Mouse (Mus musculus) midbrain, embryonic 14.5 days (tissue): ENCODE measurements around the gene Pofut1. TPM values are rescaled to one million over a fixed set of nuclear protein-coding genes. Genes with fewer than 3 reads are reported as not detected.

Source experiments
- ATAC-seq: fragments of 200-750 bp; cut with Nextera tagmentation; 2 replicates; pipeline ENCODE4 v1.8.0; 2017; ENCODE audit warnings: moderate number of reproducible peaks, moderate library complexity; ENCODE audit not compliant: low FRiP score, low TSS enrichment
- DNase-seq: peaks from one replicate; pipeline ENCODE4 v3.0.0-alpha.2; 2015
- H3K27ac ChIP-seq: fragments of 300-500 bp; sonication (generic); replicated peaks from 2 replicates; pipeline ENCODE4 v1.5.1; 2014; ENCODE audit warnings: mild to moderate bottlenecking, low read depth, low read length, moderate library complexity
- H3K27me3 ChIP-seq: fragments of 300-500 bp; sonication (generic); 2 replicates; pipeline ENCODE4 v1.6.1; 2014; ENCODE audit warnings: low read length, control low read depth, mixed read lengths; ENCODE audit not compliant: control insufficient read depth, insufficient read depth
- H3K36me3 ChIP-seq: fragments of 300-500 bp; sonication (generic); 2 replicates; pipeline ENCODE4 v1.6.1; 2014; ENCODE audit warnings: low read length, control low read depth; ENCODE audit not compliant: control insufficient read depth, insufficient read depth
- H3K4me1 ChIP-seq: fragments of 300-500 bp; sonication (generic); 2 replicates; pipeline ENCODE4 v1.6.1; 2014; ENCODE audit warnings: mild to moderate bottlenecking, antibody characterized with exemption, low read length, control low read depth; ENCODE audit not compliant: control insufficient read depth, insufficient read depth
- H3K4me2 ChIP-seq: fragments of 300-500 bp; sonication (generic); 2 replicates; pipeline ENCODE4 v1.6.1; 2014; ENCODE audit warnings: mild to moderate bottlenecking, low read length, moderate library complexity
- H3K4me3 ChIP-seq: fragments of 300-500 bp; sonication (generic); replicated peaks from 2 replicates; pipeline ENCODE4 v1.5.1; 2014; ENCODE audit warnings: low read depth, low read length
- H3K9ac ChIP-seq: fragments of 300-500 bp; sonication (generic); replicated peaks from 2 replicates; pipeline ENCODE4 v1.6.1; 2014; ENCODE audit warnings: mild to moderate bottlenecking, low read length, moderate library complexity
- H3K9me3 ChIP-seq: fragments of 300-500 bp; sonication (generic); 2 replicates; pipeline ENCODE4 v1.6.1; 2016; ENCODE audit warnings: low read length, control low read depth, mixed read lengths; ENCODE audit not compliant: control insufficient read depth
- WGBS: fragments of 180-500 bp; shearing (Covaris S2); extraction: QIAGEN DNeasy Blood & Tissue Kit; methylation state at CpG from one replicate; pipeline ENCODE4 v1.1.7; 2014; 5-methylcytosine and 5-hydroxymethylcytosine counted together
- polyA plus RNA-seq: library from polyadenylated mRNA; unstranded; fragments of >200 nt; fragmentation: Nextera tagmentation; extraction: Ambion mirVana; gene quantifications from 2 replicates; pipeline ENCODE4 v1.2.1, GENCODE M21; 2014

Gene Pofut1
- polyA plus RNA-seq, 1 experiment from 2014 or later = 6.0 TPM

GRCm38 (mm10) chr2:153227959-153228358, 13.4 kb upstream of the Pofut1 start:
- Histone ChIP-seq H3K4me2 (no peak overlapping the region), H3K4me1 (peaks cover 6% of the 10 kb centered on the region; the same call in 1 of the 2 replicates), H3K4me3 (no peak overlapping the region), H3K27ac (no peak overlapping the region), H3K9me3 (no peaks in the 10 kb centered on the region), H3K9ac (no peak overlapping the region), H3K27me3 (no peaks in the 10 kb centered on the region), H3K36me3 (peaks cover 50% of the 10 kb centered on the region)
- WGBS = 91% methylated on average over 4 of the region's 4 CpGs
- DNase-seq (no peak), ATAC-seq (no peak)

- Histone ChIP-seq H3K4me3 (no peak overlapping the region), H3K4me2 (no peak overlapping the region), H3K36me3 (peaks cover 55% of the 10 kb centered on the region), H3K27me3 (no peaks in the 10 kb centered on the region), H3K4me1 (peaks cover 6% of the 10 kb centered on the region; the same call in 1 of the 2 replicates), H3K9me3 (no peaks in the 10 kb centered on the region), H3K27ac (no peak overlapping the region), H3K9ac (no peak overlapping the region)
- ATAC-seq (no peak), DNase-seq (no peak)
- WGBS = 77% methylated on average over 5 of the region's 5 CpGs
Measured at GRCm38 (mm10) chr2:153228523-153228922, 12.8 kb upstream of the Pofut1 start.

- Histone ChIP-seq H3K9ac (no peak overlapping the region), H3K4me1 (peaks cover 28% of the 10 kb centered on the region), H3K27me3 (no peaks in the 10 kb centered on the region), H3K4me2 (no peak overlapping the region), H3K9me3 (no peaks in the 10 kb centered on the region), H3K27ac (no peak overlapping the region), H3K36me3 (peaks cover 37% of the 10 kb centered on the region), H3K4me3 (no peak overlapping the region)
- ATAC-seq = no peak
- no peak for DNase-seq
- WGBS = 78% methylated on average over 4 of the region's 4 CpGs
Measured at GRCm38 (mm10) chr2:153237193-153237592, 4.1 kb upstream of the Pofut1 start.

- Histone ChIP-seq H3K27ac (no peak overlapping the region), H3K9ac (0 out of 2 replicates have a peak overlapping the region, but pooled peaks have one; percentile 20), H3K4me1 (peaks cover 30% of the 10 kb centered on the region), H3K9me3 (no peaks in the 10 kb centered on the region), H3K4me3 (no peak overlapping the region), H3K36me3 (peaks cover 32% of the 10 kb centered on the region), H3K27me3 (no peaks in the 10 kb centered on the region), H3K4me2 (no peak overlapping the region)
- ATAC-seq (no peak), DNase-seq (no peak)
- WGBS = 74% methylated on average over 4 of the region's 4 CpGs
Measured at GRCm38 (mm10) chr2:153237891-153238290, 3.4 kb upstream of the Pofut1 start.

GRCm38 (mm10) chr2:153238406-153238805, 2.9 kb upstream of the Pofut1 start:
- H3K4me1 ChIP-seq = peaks cover 30% of the 10 kb centered on the region
- H3K4me2 ChIP-seq = no peak overlapping the region
- 47% methylated on average over 2 of the region's 2 CpGs for WGBS
- no peak overlapping the region for H3K27ac ChIP-seq
- H3K9me3 ChIP-seq = no peaks in the 10 kb centered on the region
- H3K9ac ChIP-seq = 0 out of 2 replicates have a peak overlapping the region, but pooled peaks have one; percentile 20
- no peak for DNase-seq
- H3K36me3 ChIP-seq = peaks cover 27% of the 10 kb centered on the region
- ATAC-seq = no peak
- no peak overlapping the region for H3K4me3 ChIP-seq
- no peaks in the 10 kb centered on the region for H3K27me3 ChIP-seq

GRCm38 (mm10) chr2:153239021-153239859, 2.1 kb upstream of the Pofut1 start:
- WGBS = 33% methylated on average over 7 of the region's 7 CpGs

GRCm38 (mm10) chr2:153239860-153240480, 1.4 kb upstream of the Pofut1 start:
- peak overlapping the region; percentile 99 for H3K9ac ChIP-seq
- H3K36me3 ChIP-seq = peaks cover 12% of the 10 kb centered on the region
- H3K27me3 ChIP-seq = no peaks in the 10 kb centered on the region
- peak overlapping the region; percentile 94 for H3K4me3 ChIP-seq
- peak overlapping the region; percentile 71 for H3K4me2 ChIP-seq
- 1% methylated on average over 22 of the region's 22 CpGs for WGBS
- H3K9me3 ChIP-seq = no peaks in the 10 kb centered on the region
- H3K4me1 ChIP-seq = peaks cover 30% of the 10 kb centered on the region
- ATAC-seq (no peak), DNase-seq (peak; percentile 53)
- 0 out of 2 replicates have a peak overlapping the region, but pooled peaks have one; percentile 21 for H3K27ac ChIP-seq

More at GRCm38 (mm10) chr2:153239021-153239859, 2.1 kb upstream of the Pofut1 start:
- Histone ChIP-seq H3K4me3 (peak overlapping the region; percentile 94), H3K27ac (0 out of 2 replicates have a peak overlapping the region, but pooled peaks have one; percentile 21), H3K4me1 (peaks cover 30% of the 10 kb centered on the region), H3K9me3 (no peaks in the 10 kb centered on the region), H3K9ac (peak overlapping the region; percentile 99), H3K36me3 (peaks cover 19% of the 10 kb centered on the region), H3K4me2 (peak overlapping the region; percentile 71), H3K27me3 (no peaks in the 10 kb centered on the region)
- DNase-seq (no peak), ATAC-seq (no peak)

- H3K4me2 ChIP-seq = peak overlapping the region; percentile 71
- peaks cover 30% of the 10 kb centered on the region for H3K4me1 ChIP-seq
- H3K9me3 ChIP-seq = no peaks in the 10 kb centered on the region
- DNase-seq = peak; percentile 46
- H3K27me3 ChIP-seq = no peaks in the 10 kb centered on the region
- peak; percentile 46 for ATAC-seq
- H3K27ac ChIP-seq = peak overlapping the region; percentile 84
- under 1% methylated on average over 33 of the region's 33 CpGs for WGBS
- peak overlapping the region; percentile 99 for H3K9ac ChIP-seq
- peak overlapping the region; percentile 94 for H3K4me3 ChIP-seq
- H3K36me3 ChIP-seq = peaks cover 4% of the 10 kb centered on the region
Measured at GRCm38 (mm10) chr2:153240701-153241235, 565 bp upstream of the Pofut1 start.
